In the genomic region with DNA sequence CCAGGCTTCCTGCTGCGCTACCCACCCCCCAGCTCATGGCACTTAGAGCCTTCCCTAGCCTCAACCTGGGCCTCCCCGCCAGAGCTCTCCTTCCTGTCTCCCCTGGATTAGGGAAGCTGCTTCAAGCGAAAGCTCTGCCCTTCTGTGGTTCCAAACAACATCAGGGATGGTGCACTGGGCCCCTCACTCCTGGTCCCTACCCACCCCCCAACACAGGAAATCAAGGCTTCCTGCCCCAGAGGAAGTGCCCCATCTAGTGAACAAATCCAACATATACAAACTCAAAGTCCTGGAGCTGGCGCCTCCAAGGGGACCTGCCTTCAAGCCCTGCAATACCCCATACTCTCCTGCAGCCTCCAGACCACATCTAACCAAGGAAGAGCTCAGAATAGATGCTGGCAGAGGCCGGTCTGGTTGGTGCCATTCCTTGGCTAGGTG, we compare ENCODE assay signal across 7 mouse cellular contexts. TPM values are rescaled to one million over a fixed set of nuclear protein-coding genes. Genes with fewer than 3 reads are reported as not detected.
DNase-seq lines count a peak whose midpoint lies in the region; ATAC-seq and TF ChIP-seq lines count a peak whose summit lies in the region.

No protein-coding gene starts in this region.

- H3K27ac ChIP-seq in embryonic facial prominence, embryonic 13.5 days = peak overlapping the region; percentile 96
- peak overlapping the region; percentile 51; the same call in 1 of the 2 replicates for H3K27ac ChIP-seq in hindbrain, postnatal 0 days
- H3K27ac ChIP-seq in lung, embryonic 14.5 days (ENCODE audit: low read depth) = peak overlapping the region; percentile 98; the same call in 1 of the 2 replicates

- 0 out of 2 replicates have a peak overlapping the region, but pooled peaks have one; percentile 52 for H3K9ac ChIP-seq in embryonic facial prominence, embryonic 13.5 days
- H3K9ac ChIP-seq in hindbrain, postnatal 0 days (replicated peaks; ENCODE audit: low read length) = no peak overlapping the region
- H3K9ac ChIP-seq in lung, embryonic 14.5 days = peak overlapping the region; percentile 99; the same call in 1 of the 2 replicates

- peak; percentile 73 for DNase-seq in NIH3T3 (ENCODE audit: low read depth)
- DNase-seq in hindbrain, postnatal 0 days (ENCODE audit: low spot score) = no peak
- peak; percentile 65 for DNase-seq in lung, embryonic 14.5 days
- DNase-seq in thymus, postnatal 14 days = peak; percentile 74
- no peak for DNase-seq in layer of hippocampus, adult 9-10 months (ENCODE audit: low spot score)
- no peak for DNase-seq in cerebellum, adult 11-12 months

- peak overlapping the region; percentile 69 for H3K4me2 ChIP-seq in embryonic facial prominence, embryonic 13.5 days
- peak overlapping the region; percentile 64 for H3K4me2 ChIP-seq in hindbrain, postnatal 0 days (ENCODE audit: low read depth, low read length)
- H3K4me2 ChIP-seq in lung, embryonic 14.5 days = peak overlapping the region; percentile 87

- H3K9me3 ChIP-seq in embryonic facial prominence, embryonic 13.5 days = no peaks in the 10 kb centered on the region
- H3K9me3 ChIP-seq in hindbrain, postnatal 0 days (ENCODE audit: low read length) = no peaks in the 10 kb centered on the region
- H3K9me3 ChIP-seq in lung, embryonic 14.5 days (ENCODE audit: low read depth, low read length) = no peaks in the 10 kb centered on the region

- peaks cover 75% of the 10 kb centered on the region for H3K4me1 ChIP-seq in embryonic facial prominence, embryonic 13.5 days
- H3K4me1 ChIP-seq in hindbrain, postnatal 0 days (ENCODE audit: insufficient read depth, low read length) = peaks cover 47% of the 10 kb centered on the region
- H3K4me1 ChIP-seq in lung, embryonic 14.5 days (ENCODE audit: insufficient read depth) = peaks cover 45% of the 10 kb centered on the region

- H3K27me3 ChIP-seq in embryonic facial prominence, embryonic 13.5 days = no peaks in the 10 kb centered on the region
- no peaks in the 10 kb centered on the region for H3K27me3 ChIP-seq in hindbrain, postnatal 0 days (ENCODE audit: insufficient read depth, low read length)
- no peaks in the 10 kb centered on the region for H3K27me3 ChIP-seq in lung, embryonic 14.5 days (ENCODE audit: insufficient read depth, low read length)

- peak overlapping the region; percentile 86 for H3K4me3 ChIP-seq in embryonic facial prominence, embryonic 13.5 days
- H3K4me3 ChIP-seq in hindbrain, postnatal 0 days (ENCODE audit: low read length) = no peak overlapping the region
- peak overlapping the region; percentile 87; the same call in 1 of the 2 replicates for H3K4me3 ChIP-seq in lung, embryonic 14.5 days (ENCODE audit: low read depth, low read length)

- 0 out of 2 replicates have a peak, but pooled peaks cover 4% of the 10 kb centered on the region for H3K36me3 ChIP-seq in embryonic facial prominence, embryonic 13.5 days
- H3K36me3 ChIP-seq in hindbrain, postnatal 0 days (ENCODE audit: insufficient read depth, low read length) = no peaks in the 10 kb centered on the region
- H3K36me3 ChIP-seq in lung, embryonic 14.5 days (ENCODE audit: insufficient read depth) = peaks cover 13% of the 10 kb centered on the region; the same call in 1 of the 2 replicates

- 37% methylated on average over 5 of the region's 5 CpGs for WGBS in embryonic facial prominence, embryonic 13.5 days
- WGBS in hindbrain, postnatal 0 days = 71% methylated on average over 5 of the region's 5 CpGs
- 53% methylated on average over 5 of the region's 5 CpGs for WGBS in lung, embryonic 14.5 days

- TF ChIP-seq CTCF in hindbrain, postnatal 0 days (IDR thresholded peaks at IDR 0.05; ENCODE audit: low read depth) = 0 out of 2 replicates have a peak, but pooled peaks have one; percentile 3
- peak; percentile 22; the same call in 1 of the 2 replicates for TF ChIP-seq CTCF in lung, embryonic 14.5 days (IDR thresholded peaks at IDR 0.05; ENCODE audit: low read depth)

- ATAC-seq in embryonic facial prominence, embryonic 13.5 days (ENCODE audit: insufficient number of reproducible peaks, insufficient read depth, low FRiP score, low TSS enrichment, low read depth) = no peak
- ATAC-seq in hindbrain, postnatal 0 days = no peak
- ATAC-seq in lung, embryonic 14.5 days (ENCODE audit: insufficient read depth) = 0 out of 2 replicates have a peak, but pooled peaks have one; percentile 2

RNA-seq across cellular contexts. Expression of a gene that starts 15.4 kb away (rescaled TPM):
- polyA plus RNA-seq in embryonic facial prominence, embryonic 13.5 days (2015; fragmentation: Nextera tagmentation; extraction: Ambion mirVana) = 32.4 and 37.1 TPM in 2 replicates
- total RNA-seq in hindbrain, postnatal 0 days (2014; rRNA removed) = 23.6 and 28.6 TPM in 2 replicates
- 21.7 and 23.7 TPM in 2 replicates for polyA plus RNA-seq in hindbrain, postnatal 0 days (2015; fragmentation: Nextera tagmentation; extraction: Ambion mirVana)
- polyA plus RNA-seq in lung, embryonic 14.5 days (2014; fragmentation: Nextera tagmentation; extraction: Ambion mirVana) = 43.8 and 51.2 TPM in 2 replicates

RNA-seq across cellular contexts. Expression of a gene that starts 50.6 kb away (rescaled TPM):
- polyA plus RNA-seq in embryonic facial prominence, embryonic 13.5 days (2015; fragmentation: Nextera tagmentation; extraction: Ambion mirVana) = 34.7 and 41.9 TPM in 2 replicates
- total RNA-seq in hindbrain, postnatal 0 days (2014; rRNA removed) = 84.4 and 89.3 TPM in 2 replicates
- polyA plus RNA-seq in hindbrain, postnatal 0 days (2015; fragmentation: Nextera tagmentation; extraction: Ambion mirVana) = 140 and 152 TPM in 2 replicates
- polyA plus RNA-seq in lung, embryonic 14.5 days (2014; fragmentation: Nextera tagmentation; extraction: Ambion mirVana) = 25.3 and 32.7 TPM in 2 replicates

Comparison
In these comparisons a context has a peak if more than half of its experiments do, and no peak if none do; other contexts are left out.
1. DNase-seq: peak in NIH3T3 (single experiment), lung, embryonic 14.5 days (single experiment) and thymus, postnatal 14 days (single experiment); none in hindbrain, postnatal 0 days (single experiment), layer of hippocampus, adult 9-10 months (single experiment) and cerebellum, adult 11-12 months (single experiment).
2. Peak in every context shown above with its lines, with median percentiles within 50 percentile points of each other: H3K27ac ChIP-seq and H3K4me2 ChIP-seq.